Mouse (Mus musculus): ENCODE data around the gene Lyzl4. TPM values are rescaled to one million over a fixed set of nuclear protein-coding genes. Genes with fewer than 3 reads are reported as not detected.

Lyzl4 gene
- total and polyA plus RNA-seq, 2 experiments from 2014 or later, result not detected

DNA sequence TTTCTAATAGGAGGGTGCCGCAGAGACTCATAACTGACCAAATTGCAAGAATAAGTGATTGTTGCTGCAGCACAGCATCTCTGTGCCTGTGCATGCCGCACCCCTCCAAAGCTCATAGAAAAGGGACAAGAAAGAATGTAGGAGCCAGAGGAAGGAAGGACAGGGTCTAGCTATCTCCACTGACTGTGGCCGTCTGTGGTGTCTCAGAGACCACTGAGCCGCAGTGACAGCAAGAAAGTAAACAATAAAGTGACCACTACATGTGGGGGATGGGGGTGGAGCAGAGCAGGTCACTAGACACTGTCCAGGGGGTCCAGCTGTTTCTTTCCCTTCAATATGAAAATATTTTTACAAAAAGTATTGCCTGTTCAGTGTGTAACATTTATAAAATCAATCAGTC, 88.3 kb downstream of the Lyzl4 start:
- Histone ChIP-seq H3K4me2 (ENCODE audit: low read depth, low read length) (no peak overlapping the region), H3K27ac (ENCODE audit: low read depth) (no peak overlapping the region), H3K27me3 (ENCODE audit: control insufficient read depth, insufficient read depth, low read length) (no peaks in the 10 kb centered on the region), H3K9ac (replicated peaks; ENCODE audit: low read depth, low read length) (no peak overlapping the region), H3K36me3 (replicated peaks; ENCODE audit: control insufficient read depth, insufficient read depth, low read length) (no peaks in the 10 kb centered on the region), H3K4me1 (ENCODE audit: control insufficient read depth, insufficient read depth) (peaks cover 17% of the 10 kb centered on the region), H3K9me3 (replicated peaks; ENCODE audit: control insufficient read depth, low read length) (no peaks in the 10 kb centered on the region), H3K4me3 (ENCODE audit: low read depth, low read length) (no peak overlapping the region)
- TF ChIP-seq EP300 (IDR thresholded peaks at IDR 0.05; ENCODE audit: low read depth), result no peak
- DNase-seq (ENCODE audit: low spot score), result no peak
- ATAC-seq (ENCODE audit: insufficient read depth, low read depth), result no peak
- WGBS, result 47% methylated on average over 4 of the region's 4 CpGs

DNA sequence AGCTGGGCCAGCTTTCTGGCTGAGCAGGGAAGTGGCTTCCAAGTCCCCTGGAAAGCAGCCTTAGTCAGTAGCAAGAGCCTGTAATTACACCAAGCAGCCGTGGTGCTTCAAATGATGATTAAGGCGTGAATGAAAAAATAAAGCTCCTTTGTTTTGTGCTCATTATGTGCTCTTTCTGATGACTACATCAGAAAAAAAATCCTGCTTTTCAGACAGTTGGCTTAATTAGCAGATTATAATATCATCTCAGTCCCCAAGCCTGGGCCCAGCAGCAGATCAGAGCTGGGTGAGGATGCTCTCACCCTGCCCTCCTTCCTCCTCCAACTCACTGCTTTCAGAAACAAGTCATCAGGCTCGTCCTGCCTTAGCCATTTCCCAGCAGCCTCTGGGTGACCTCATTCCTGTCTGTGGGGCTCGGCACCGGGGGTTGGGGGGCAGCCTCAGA, 91.5 kb downstream of the Lyzl4 start:
- no peak for DNase-seq (ENCODE audit: low spot score)
- Histone ChIP-seq H3K4me2 (ENCODE audit: low read depth, low read length) (no peak overlapping the region), H3K4me3 (ENCODE audit: low read depth, low read length) (no peak overlapping the region), H3K9me3 (replicated peaks; ENCODE audit: control insufficient read depth, low read length) (no peaks in the 10 kb centered on the region), H3K27ac (ENCODE audit: low read depth) (no peak overlapping the region), H3K9ac (replicated peaks; ENCODE audit: low read depth, low read length) (no peak overlapping the region), H3K4me1 (ENCODE audit: control insufficient read depth, insufficient read depth) (no peaks in the 10 kb centered on the region), H3K27me3 (ENCODE audit: control insufficient read depth, insufficient read depth, low read length) (no peaks in the 10 kb centered on the region), H3K36me3 (replicated peaks; ENCODE audit: control insufficient read depth, insufficient read depth, low read length) (no peaks in the 10 kb centered on the region)
- no peak for ATAC-seq (ENCODE audit: insufficient read depth, low read depth)
- no peak for TF ChIP-seq EP300 (IDR thresholded peaks at IDR 0.05; ENCODE audit: low read depth)
- no peak for TF ChIP-seq CTCF (IDR thresholded peaks at IDR 0.05; ENCODE audit: low read depth)
- WGBS, result 75% methylated on average over 5 of the region's 5 CpGs

DNA sequence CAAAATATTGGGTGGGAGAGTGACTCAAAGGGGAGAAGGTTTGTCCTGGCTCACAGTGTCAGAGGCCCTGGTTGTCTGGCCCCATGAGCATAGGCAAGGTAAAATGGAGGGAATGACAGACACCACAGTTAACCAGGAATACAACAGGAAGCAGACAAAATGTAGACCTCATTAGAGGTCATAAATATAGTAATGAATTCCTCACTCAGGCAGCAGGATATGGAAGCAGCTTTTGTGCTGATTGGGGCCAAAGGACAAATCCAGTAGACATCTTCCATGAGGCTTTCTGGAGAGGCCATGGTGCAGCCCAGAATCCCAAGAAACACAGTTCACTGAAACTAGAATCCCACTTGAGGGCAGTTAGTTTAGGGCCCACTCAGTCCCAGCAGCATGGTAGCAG, 92.5 kb downstream of the Lyzl4 start:
- Histone ChIP-seq H3K4me3 (ENCODE audit: low read depth, low read length) (no peak overlapping the region), H3K4me2 (ENCODE audit: low read depth, low read length) (no peak overlapping the region), H3K9me3 (replicated peaks; ENCODE audit: control insufficient read depth, low read length) (no peaks in the 10 kb centered on the region), H3K9ac (replicated peaks; ENCODE audit: low read depth, low read length) (no peak overlapping the region), H3K27me3 (ENCODE audit: control insufficient read depth, insufficient read depth, low read length) (no peaks in the 10 kb centered on the region), H3K4me1 (ENCODE audit: control insufficient read depth, insufficient read depth) (no peaks in the 10 kb centered on the region), H3K27ac (ENCODE audit: low read depth) (no peak overlapping the region), H3K36me3 (replicated peaks; ENCODE audit: control insufficient read depth, insufficient read depth, low read length) (no peaks in the 10 kb centered on the region)
- TF ChIP-seq EP300 (IDR thresholded peaks at IDR 0.05; ENCODE audit: low read depth) (no peak), CTCF (IDR thresholded peaks at IDR 0.05; ENCODE audit: low read depth) (no peak)
- ATAC-seq (ENCODE audit: insufficient read depth, low read depth) (no peak), DNase-seq (ENCODE audit: low spot score) (no peak)

DNA sequence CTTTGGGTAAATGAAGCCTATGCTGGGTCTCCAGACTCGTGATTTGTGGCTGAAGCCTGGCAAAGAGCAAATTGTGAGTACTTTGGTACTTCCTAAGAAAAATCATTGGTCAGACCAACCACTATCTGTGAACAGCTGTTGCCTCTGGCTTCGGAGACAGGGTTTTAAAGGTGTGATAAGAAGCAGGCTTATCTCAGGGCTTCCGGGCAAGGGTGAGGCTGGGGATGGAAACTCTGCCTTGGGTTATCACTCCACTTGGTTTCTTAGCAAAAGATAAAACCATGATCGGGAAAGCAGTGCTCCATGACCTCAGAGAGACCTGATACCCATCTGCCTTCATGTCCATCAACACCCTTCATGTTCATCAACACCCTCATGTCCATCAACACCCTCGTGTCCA, 92.9 kb downstream of the Lyzl4 start:
- TF ChIP-seq EP300 (IDR thresholded peaks at IDR 0.05; ENCODE audit: low read depth) (no peak), CTCF (IDR thresholded peaks at IDR 0.05; ENCODE audit: low read depth) (no peak)
- no peaks in the 10 kb centered on the region for H3K36me3 ChIP-seq (replicated peaks; ENCODE audit: control insufficient read depth, insufficient read depth, low read length)
- DNase-seq (ENCODE audit: low spot score) (no peak), ATAC-seq (ENCODE audit: insufficient read depth, low read depth) (no peak)
- H3K27ac ChIP-seq (ENCODE audit: low read depth), result no peak overlapping the region
- no peaks in the 10 kb centered on the region for H3K4me1 ChIP-seq (ENCODE audit: control insufficient read depth, insufficient read depth)
- no peaks in the 10 kb centered on the region for H3K9me3 ChIP-seq (replicated peaks; ENCODE audit: control insufficient read depth, low read length)
- H3K4me3 ChIP-seq (ENCODE audit: low read depth, low read length), result no peak overlapping the region
- no peak overlapping the region for H3K4me2 ChIP-seq (ENCODE audit: low read depth, low read length)
- H3K27me3 ChIP-seq (ENCODE audit: control insufficient read depth, insufficient read depth, low read length), result no peaks in the 10 kb centered on the region
- 12% methylated on average over 5 of the region's 5 CpGs for WGBS
- H3K9ac ChIP-seq (replicated peaks; ENCODE audit: low read depth, low read length), result no peak overlapping the region

DNA sequence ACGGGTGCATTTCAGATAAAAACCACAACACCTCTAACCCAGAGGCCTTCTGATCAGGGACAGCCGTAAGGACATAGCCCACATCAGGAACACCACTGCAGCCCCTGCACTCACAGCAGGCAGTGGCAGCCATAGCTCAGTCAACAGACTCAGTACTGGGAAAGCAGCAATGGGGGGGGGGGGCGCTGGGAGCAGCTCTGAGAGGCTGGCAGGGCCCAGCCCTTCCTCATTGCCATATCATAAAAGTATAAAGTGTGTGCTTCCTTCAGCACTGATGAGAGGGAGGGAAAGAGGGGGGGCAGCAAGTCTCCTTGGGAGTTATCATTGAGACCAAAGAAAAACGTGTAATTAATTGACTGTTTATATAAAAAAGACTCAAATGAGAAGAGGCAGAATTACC, 94.5 kb downstream of the Lyzl4 start:
- Histone ChIP-seq H3K4me1 (ENCODE audit: control insufficient read depth, insufficient read depth) (no peaks in the 10 kb centered on the region), H3K4me2 (ENCODE audit: low read depth, low read length) (no peak overlapping the region), H3K9me3 (replicated peaks; ENCODE audit: control insufficient read depth, low read length) (no peaks in the 10 kb centered on the region), H3K36me3 (replicated peaks; ENCODE audit: control insufficient read depth, insufficient read depth, low read length) (no peaks in the 10 kb centered on the region), H3K27ac (ENCODE audit: low read depth) (no peak overlapping the region), H3K27me3 (ENCODE audit: control insufficient read depth, insufficient read depth, low read length) (no peaks in the 10 kb centered on the region), H3K9ac (replicated peaks; ENCODE audit: low read depth, low read length) (no peak overlapping the region), H3K4me3 (ENCODE audit: low read depth, low read length) (no peak overlapping the region)
- TF ChIP-seq EP300 (IDR thresholded peaks at IDR 0.05; ENCODE audit: low read depth) (no peak), CTCF (IDR thresholded peaks at IDR 0.05; ENCODE audit: low read depth) (no peak)
- ATAC-seq (ENCODE audit: insufficient read depth, low read depth) (no peak), DNase-seq (ENCODE audit: low spot score) (no peak)
- 57% methylated on average over 4 of the region's 4 CpGs for WGBS

DNA sequence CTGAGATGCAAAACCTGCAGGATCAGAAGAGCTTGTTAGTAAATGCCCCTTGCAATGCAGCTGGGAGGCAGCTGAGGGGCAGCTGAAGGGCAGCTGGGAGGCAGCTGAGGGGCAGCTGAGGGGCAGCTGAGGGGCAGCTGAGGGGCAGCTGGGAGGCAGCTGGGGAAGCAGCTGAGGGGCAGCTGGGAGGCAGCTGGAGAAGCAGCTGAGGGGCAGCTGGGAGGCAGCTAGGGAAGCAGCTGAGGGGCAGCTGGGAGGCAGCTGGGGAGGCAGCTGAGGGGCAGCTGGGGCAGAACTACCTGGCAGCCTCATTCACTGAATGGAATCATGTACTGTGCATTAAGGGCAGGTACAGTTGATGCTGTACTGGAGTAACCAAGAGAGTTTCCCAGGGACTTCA, 100.4 kb downstream of the Lyzl4 start:
- H3K9me3 ChIP-seq (replicated peaks; ENCODE audit: control insufficient read depth, low read length), result peaks cover 4% of the 10 kb centered on the region
- H3K36me3 ChIP-seq (replicated peaks; ENCODE audit: control insufficient read depth, insufficient read depth, low read length), result no peaks in the 10 kb centered on the region
- no peaks in the 10 kb centered on the region for H3K4me1 ChIP-seq (ENCODE audit: control insufficient read depth, insufficient read depth)
- no peak for TF ChIP-seq EP300 (IDR thresholded peaks at IDR 0.05; ENCODE audit: low read depth)
- TF ChIP-seq CTCF (IDR thresholded peaks at IDR 0.05; ENCODE audit: low read depth), result no peak
- DNase-seq (ENCODE audit: low spot score), result no peak
- H3K9ac ChIP-seq (replicated peaks; ENCODE audit: low read depth, low read length), result no peak overlapping the region
- no peak overlapping the region for H3K4me3 ChIP-seq (ENCODE audit: low read depth, low read length)
- H3K27ac ChIP-seq (ENCODE audit: low read depth), result no peak overlapping the region
- H3K27me3 ChIP-seq (ENCODE audit: control insufficient read depth, insufficient read depth, low read length), result no peaks in the 10 kb centered on the region
- ATAC-seq (ENCODE audit: insufficient read depth, low read depth), result no peak
- H3K4me2 ChIP-seq (ENCODE audit: low read depth, low read length), result no peak overlapping the region

Data from heart, postnatal 0 days (tissue).